Mouse (Mus musculus) kidney, postnatal 0 days (tissue): ENCODE data around the gene Sfmbt1. TPM values are rescaled to one million over a fixed set of nuclear protein-coding genes. Genes with fewer than 3 reads are reported as not detected.

Experiments used
- ATAC-seq: fragments of 200-750 bp; cut with Nextera tagmentation; replicated peaks from 2 replicates; pipeline ENCODE4 v1.8.0; 2017; ENCODE audit warnings: low read depth, moderate number of reproducible peaks, moderate TSS enrichment, moderate library complexity; ENCODE audit not compliant: low FRiP score
- DNase-seq: peaks from one replicate; pipeline ENCODE4 v3.0.0-alpha.2; 2016; ENCODE audit warnings: low spot score
- H3K27ac ChIP-seq: fragments of 300-500 bp; sonication (generic); 2 replicates; pipeline ENCODE4 v1.5.1; 2014; ENCODE audit warnings: mild to moderate bottlenecking
- H3K27me3 ChIP-seq: fragments of 300-500 bp; sonication (generic); 2 replicates; pipeline ENCODE4 v1.6.1; 2014; ENCODE audit warnings: low read length, mixed read lengths; ENCODE audit not compliant: insufficient read depth
- H3K36me3 ChIP-seq: fragments of 300-500 bp; sonication (generic); 2 replicates; pipeline ENCODE4 v1.6.1; 2014; ENCODE audit warnings: low read length, mixed read lengths; ENCODE audit not compliant: insufficient read depth
- H3K4me1 ChIP-seq: fragments of 300-500 bp; sonication (generic); replicated peaks from 2 replicates; pipeline ENCODE4 v1.6.1; 2014; ENCODE audit warnings: antibody characterized with exemption, low read length, mixed read lengths; ENCODE audit not compliant: insufficient read depth
- H3K4me2 ChIP-seq: fragments of 300-500 bp; sonication (generic); 2 replicates; pipeline ENCODE4 v1.6.1; 2014; ENCODE audit warnings: mild to moderate bottlenecking, low read length, moderate library complexity, mixed read lengths
- H3K4me3 ChIP-seq: fragments of 300-500 bp; sonication (generic); replicated peaks from 2 replicates; pipeline ENCODE4 v1.5.1; 2014; ENCODE audit warnings: low read depth, low read length
- H3K9ac ChIP-seq: fragments of 300-500 bp; sonication (generic); 2 replicates; pipeline ENCODE4 v1.6.1; 2014; ENCODE audit warnings: low read depth, low read length
- H3K9me3 ChIP-seq: fragments of 300-500 bp; sonication (generic); replicated peaks from 2 replicates; pipeline ENCODE4 v1.6.1; 2016; ENCODE audit warnings: low read length, inconsistent platforms, mixed read lengths
- CTCF ChIP-seq: IDR thresholded peaks from 2 replicates; pipeline ENCODE4 v1.5.1; 2016; ENCODE audit warnings: antibody characterized with exemption, low read depth, mild to moderate bottlenecking, moderate library complexity
- WGBS: fragments of 180-500 bp; shearing (Covaris S2); extraction: QIAGEN DNeasy Blood & Tissue Kit; methylation state at CpG from one replicate; pipeline ENCODE4 v1.1.7; 2014; 5-methylcytosine and 5-hydroxymethylcytosine counted together
- polyA plus RNA-seq: library from polyadenylated mRNA; unstranded; fragments of >200 nt; fragmentation: Nextera tagmentation; extraction: Ambion mirVana; gene quantifications from 2 replicates; pipeline ENCODE4 v1.2.1, GENCODE M21; 2015

The Sfmbt1 gene
- polyA plus RNA-seq, 1 experiment from 2014 or later = 10.9 TPM

- H3K4me3 ChIP-seq = no peak overlapping the region
- ATAC-seq (no peak), DNase-seq (no peak)
- no peak overlapping the region for H3K9ac ChIP-seq
- H3K4me2 ChIP-seq = no peak overlapping the region
- H3K27ac ChIP-seq = no peak overlapping the region
- H3K27me3 ChIP-seq = no peaks in the 10 kb centered on the region
- WGBS = 77% methylated on average over 6 of the region's 6 CpGs
- peaks cover 31% of the 10 kb centered on the region for H3K36me3 ChIP-seq
- H3K4me1 ChIP-seq = no peaks in the 10 kb centered on the region
- H3K9me3 ChIP-seq = no peaks in the 10 kb centered on the region
- TF ChIP-seq CTCF = no peak
These were observed 39.7 kb upstream of the Sfmbt1 start for GRCm38 (mm10) chr14:30674947-30675346.

- no peaks in the 10 kb centered on the region for H3K9me3 ChIP-seq
- H3K27ac ChIP-seq = no peak overlapping the region
- no peak overlapping the region for H3K4me2 ChIP-seq
- H3K27me3 ChIP-seq = no peaks in the 10 kb centered on the region
- H3K4me3 ChIP-seq = no peak overlapping the region
- TF ChIP-seq CTCF = no peak
- no peaks in the 10 kb centered on the region for H3K4me1 ChIP-seq
- peaks cover 39% of the 10 kb centered on the region for H3K36me3 ChIP-seq
- DNase-seq (no peak), ATAC-seq (no peak)
- H3K9ac ChIP-seq = no peak overlapping the region
- WGBS = 89% methylated on average over 3 of the region's 3 CpGs
These were observed 32.5 kb upstream of the Sfmbt1 start for GRCm38 (mm10) chr14:30682131-30682530.

- Histone ChIP-seq H3K36me3 (peaks cover 14% of the 10 kb centered on the region; the same call in 1 of the 2 replicates), H3K4me1 (no peaks in the 10 kb centered on the region), H3K4me3 (no peak overlapping the region), H3K9me3 (no peaks in the 10 kb centered on the region), H3K9ac (no peak overlapping the region), H3K27me3 (no peaks in the 10 kb centered on the region), H3K4me2 (no peak overlapping the region), H3K27ac (0 out of 2 replicates have a peak overlapping the region, but pooled peaks have one; percentile 19)
- ATAC-seq (no peak), DNase-seq (no peak)
- WGBS = 84% methylated on average over 3 of the region's 3 CpGs
- TF ChIP-seq CTCF = no peak
These were observed 24.0 kb upstream of the Sfmbt1 start for GRCm38 (mm10) chr14:30690685-30691084.

- 83% methylated on average over 6 of the region's 6 CpGs for WGBS
- TF ChIP-seq CTCF = no peak
These were observed 22.2 kb upstream of the Sfmbt1 start for GRCm38 (mm10) chr14:30692439-30692838.

GRCm38 (mm10) chr14:30694786-30695185 is 19.9 kb upstream of the Sfmbt1 start:
- Histone ChIP-seq H3K4me3 (no peak overlapping the region), H3K36me3 (peaks cover 6% of the 10 kb centered on the region; the same call in 1 of the 2 replicates), H3K4me1 (no peaks in the 10 kb centered on the region), H3K9me3 (no peaks in the 10 kb centered on the region), H3K27ac (no peak overlapping the region), H3K9ac (no peak overlapping the region), H3K27me3 (no peaks in the 10 kb centered on the region), H3K4me2 (no peak overlapping the region)
- TF ChIP-seq CTCF = no peak
- 84% methylated on average over 2 of the region's 2 CpGs for WGBS
- ATAC-seq (no peak), DNase-seq (no peak)

More at GRCm38 (mm10) chr14:30692439-30692838, 22.2 kb upstream of the Sfmbt1 start:
- Histone ChIP-seq H3K36me3 (peaks cover 8% of the 10 kb centered on the region; the same call in 1 of the 2 replicates), H3K4me2 (no peak overlapping the region), H3K9me3 (no peaks in the 10 kb centered on the region), H3K27ac (no peak overlapping the region), H3K4me1 (no peaks in the 10 kb centered on the region), H3K4me3 (no peak overlapping the region), H3K9ac (no peak overlapping the region), H3K27me3 (no peaks in the 10 kb centered on the region)
- ATAC-seq (no peak), DNase-seq (no peak)

- Histone ChIP-seq H3K4me2 (no peak overlapping the region), H3K9ac (no peak overlapping the region), H3K27ac (no peak overlapping the region), H3K27me3 (no peaks in the 10 kb centered on the region), H3K4me3 (no peak overlapping the region), H3K9me3 (no peaks in the 10 kb centered on the region), H3K4me1 (no peaks in the 10 kb centered on the region), H3K36me3 (no peaks in the 10 kb centered on the region)
- no peak for DNase-seq
- TF ChIP-seq CTCF = peak; percentile 31; the same call in 1 of the 2 replicates
- 58% methylated on average over 4 of the region's 4 CpGs for WGBS
- no peak for ATAC-seq
These were observed 19.0 kb upstream of the Sfmbt1 start for GRCm38 (mm10) chr14:30695609-30696008.
